Mouse (Mus musculus) forebrain, embryonic 14.5 days (tissue): ENCODE measurements at regions not wholly inside any gene's neighbourhood (a gene's known extent, or its start where the extent isn't known, plus 50 kb on each side); places are given as distances from the start of the nearest gene placed in this dataset.

ENCODE experiments used
- ATAC-seq: fragments of 200-750 bp; cut with Nextera tagmentation; 2 replicates; pipeline ENCODE4 v1.8.0; 2017; ENCODE audit warnings: mild to moderate bottlenecking, moderate library complexity
- DNase-seq: peaks from one replicate; pipeline ENCODE4 v3.0.0-alpha.2; 2015; ENCODE audit warnings: low spot score
- H3K27ac ChIP-seq: fragments of 300-500 bp; sonication (generic); 2 replicates; pipeline ENCODE4 v1.5.1; 2014; ENCODE audit warnings: low read depth, mild to moderate bottlenecking, control low read depth, low read length, moderate library complexity
- H3K27me3 ChIP-seq: fragments of 300-500 bp; sonication (generic); replicated peaks from 2 replicates; pipeline ENCODE4 v1.6.1; 2014; ENCODE audit warnings: low read length, control low read depth, mixed read lengths; ENCODE audit not compliant: control insufficient read depth, insufficient read depth
- H3K36me3 ChIP-seq: fragments of 300-500 bp; sonication (generic); 2 replicates; pipeline ENCODE4 v1.6.1; 2014; ENCODE audit warnings: low read length, control low read depth; ENCODE audit not compliant: control insufficient read depth, insufficient read depth
- H3K4me1 ChIP-seq: fragments of 300-500 bp; sonication (generic); 2 replicates; pipeline ENCODE4 v1.6.1; 2014; ENCODE audit warnings: antibody characterized with exemption, low read length, control low read depth; ENCODE audit not compliant: control insufficient read depth, insufficient read depth
- H3K4me2 ChIP-seq: fragments of 300-500 bp; sonication (generic); 2 replicates; pipeline ENCODE4 v1.6.1; 2014; ENCODE audit warnings: mild to moderate bottlenecking, control low read depth, low read length
- H3K4me3 ChIP-seq: fragments of 300-500 bp; sonication (generic); 2 replicates; pipeline ENCODE4 v1.5.1; 2014; ENCODE audit warnings: low read depth, low read length, control low read depth
- H3K9ac ChIP-seq: fragments of 300-500 bp; sonication (generic); 2 replicates; pipeline ENCODE4 v1.6.1; 2014; ENCODE audit warnings: mild to moderate bottlenecking, low read length, control low read depth, moderate library complexity
- H3K9me3 ChIP-seq: fragments of 300-500 bp; sonication (generic); replicated peaks from 2 replicates; pipeline ENCODE4 v1.6.1; 2016; ENCODE audit warnings: low read length, control low read depth, mixed read lengths; ENCODE audit not compliant: control insufficient read depth
- WGBS: fragments of 180-500 bp; shearing (Covaris S2); extraction: QIAGEN DNeasy Blood & Tissue Kit; methylation state at CpG from one replicate; pipeline ENCODE4 v1.1.7; 2014; 5-methylcytosine and 5-hydroxymethylcytosine counted together

DNA sequence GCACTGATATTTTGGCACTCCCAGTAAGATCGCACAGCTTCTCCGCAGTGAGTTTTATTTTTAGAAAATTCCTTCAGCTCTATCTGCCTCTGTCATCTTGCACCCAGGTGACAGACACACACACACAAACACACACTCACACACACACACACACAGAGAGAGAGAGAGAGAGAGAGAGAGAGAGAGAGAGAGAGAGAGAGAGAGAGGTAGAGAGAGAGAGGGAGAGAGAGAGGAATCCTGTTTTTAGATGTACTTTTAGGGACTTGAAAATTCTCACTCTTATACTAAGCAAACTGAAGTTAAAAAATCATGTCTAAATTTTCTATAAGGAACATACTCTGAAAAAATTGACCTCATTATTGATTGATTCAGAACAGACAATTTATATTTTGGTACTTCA is 210.2 kb upstream of the Cdh10 start:
- Histone ChIP-seq H3K27ac (no peak overlapping the region), H3K9me3 (no peaks in the 10 kb centered on the region), H3K27me3 (no peaks in the 10 kb centered on the region), H3K36me3 (no peaks in the 10 kb centered on the region), H3K4me3 (no peak overlapping the region), H3K4me1 (no peaks in the 10 kb centered on the region), H3K9ac (no peak overlapping the region), H3K4me2 (no peak overlapping the region)
- no peak for ATAC-seq
- 85% methylated on average over 2 of the region's 2 CpGs for WGBS
- DNase-seq: no peak

DNA sequence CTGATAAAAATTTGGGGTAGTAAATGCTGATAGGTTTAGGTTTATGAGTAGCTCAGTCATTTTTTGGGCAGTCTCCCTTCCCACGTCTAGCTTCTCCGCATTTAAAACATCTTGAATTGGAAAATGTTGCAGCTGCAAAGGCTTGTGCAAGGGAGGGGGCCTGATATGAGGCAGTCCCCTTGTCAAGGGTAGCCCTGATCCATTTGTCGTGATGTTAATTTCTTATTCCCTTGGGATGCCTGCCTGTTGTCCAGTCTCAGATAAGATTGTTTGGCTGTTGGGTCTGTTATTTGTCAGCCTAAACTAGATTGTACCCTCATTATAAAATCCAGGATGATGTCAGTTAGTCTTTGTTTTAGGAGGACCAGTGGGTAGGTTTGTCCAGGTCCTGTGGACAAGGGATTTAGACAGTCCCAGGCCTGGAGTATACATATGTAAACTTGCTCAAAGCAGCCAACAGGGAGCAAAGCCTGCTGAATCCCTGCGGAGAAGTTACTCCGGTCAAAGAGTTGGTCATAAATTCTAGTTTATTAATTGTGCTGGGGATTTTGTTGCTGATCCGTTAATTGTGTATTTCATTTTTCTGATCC is 195.0 kb upstream of the Cdh10 start:
- Histone ChIP-seq H3K4me2 (no peak overlapping the region), H3K9me3 (no peaks in the 10 kb centered on the region), H3K27ac (no peak overlapping the region), H3K9ac (no peak overlapping the region), H3K27me3 (no peaks in the 10 kb centered on the region), H3K4me3 (no peak overlapping the region), H3K36me3 (no peaks in the 10 kb centered on the region), H3K4me1 (no peaks in the 10 kb centered on the region)
- ATAC-seq (no peak), DNase-seq (no peak)
- 92% methylated on average over 6 of the region's 6 CpGs for WGBS

DNA sequence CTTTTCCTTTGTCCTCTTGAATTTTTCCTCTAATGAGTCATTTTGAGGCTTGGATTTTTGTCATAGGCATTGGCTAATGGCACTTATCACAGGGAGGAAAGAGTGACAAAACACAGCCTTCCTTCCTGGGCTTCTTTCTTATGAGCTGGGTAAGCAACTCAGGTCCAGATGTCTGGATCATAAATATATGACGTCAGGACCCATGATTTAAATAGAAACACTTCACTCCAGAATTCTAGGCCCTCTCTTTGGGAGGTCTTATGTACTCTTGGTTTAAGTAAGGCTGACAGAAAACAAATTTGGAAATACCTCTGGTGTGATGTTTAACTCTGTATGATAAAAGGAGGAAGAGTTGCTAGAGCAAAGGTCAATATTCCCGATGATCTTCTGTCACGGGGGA is 193.8 kb upstream of the Cdh10 start:
- Histone ChIP-seq H3K9me3 (no peaks in the 10 kb centered on the region), H3K27me3 (no peaks in the 10 kb centered on the region), H3K4me2 (no peak overlapping the region), H3K9ac (no peak overlapping the region), H3K27ac (no peak overlapping the region), H3K4me3 (no peak overlapping the region), H3K4me1 (no peaks in the 10 kb centered on the region), H3K36me3 (no peaks in the 10 kb centered on the region)
- ATAC-seq (no peak), DNase-seq (no peak)
- 95% methylated on average over 3 of the region's 3 CpGs for WGBS

DNA sequence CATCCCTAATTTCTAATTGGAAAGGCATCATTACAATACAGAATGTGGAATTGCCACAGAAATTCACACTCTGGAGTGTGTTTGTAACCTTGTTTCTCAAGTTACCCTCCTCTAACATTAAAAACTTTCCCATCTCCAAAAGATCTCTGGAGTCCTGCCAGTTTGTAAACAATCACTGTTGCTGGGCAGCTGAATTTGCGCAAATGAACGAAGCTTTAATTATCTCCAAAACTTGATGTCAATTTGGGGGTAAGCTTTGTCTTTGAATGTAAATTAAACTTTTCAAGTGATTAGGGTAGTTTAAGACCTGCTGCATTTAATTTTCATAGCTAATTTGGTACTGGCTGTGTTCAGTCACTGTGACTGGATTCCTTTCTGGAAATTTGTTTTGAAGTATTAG is 191.8 kb upstream of the Cdh10 start:
- H3K9ac ChIP-seq: no peak overlapping the region
- H3K27me3 ChIP-seq: no peaks in the 10 kb centered on the region
- DNase-seq: peak; percentile 59
- H3K4me2 ChIP-seq: no peak overlapping the region
- peak; percentile 48; the same call in 1 of the 2 replicates for ATAC-seq
- 23% methylated on average over 2 of the region's 2 CpGs for WGBS
- no peaks in the 10 kb centered on the region for H3K36me3 ChIP-seq
- no peaks in the 10 kb centered on the region for H3K4me1 ChIP-seq
- no peak overlapping the region for H3K4me3 ChIP-seq
- H3K27ac ChIP-seq: no peak overlapping the region
- H3K9me3 ChIP-seq: no peaks in the 10 kb centered on the region
